Mouse (Mus musculus): ENCODE results near the gene Grik4. TPM values are rescaled to one million over a fixed set of nuclear protein-coding genes. Genes with fewer than 3 reads are reported as not detected.

Grik4 gene
- polyA plus RNA-seq, 1 experiment from 2014 or later, result 1.2 TPM

- Histone ChIP-seq H3K36me3 (ENCODE audit: control insufficient read depth, insufficient read depth, low read length) (no peaks in the 10 kb centered on the region), H3K4me3 (ENCODE audit: low read depth, low read length) (no peak overlapping the region), H3K27ac (ENCODE audit: low read depth, low read length) (no peak overlapping the region), H3K4me2 (no peak overlapping the region), H3K9me3 (ENCODE audit: control insufficient read depth, low read length) (no peaks in the 10 kb centered on the region), H3K9ac (ENCODE audit: low read length) (no peak overlapping the region), H3K4me1 (ENCODE audit: control insufficient read depth, insufficient read depth, low read length) (no peaks in the 10 kb centered on the region), H3K27me3 (ENCODE audit: control insufficient read depth, insufficient read depth, low read length) (no peaks in the 10 kb centered on the region)
- 76% methylated on average over 6 of the region's 6 CpGs for WGBS
- ATAC-seq (ENCODE audit: low FRiP score) (no peak), DNase-seq (ENCODE audit: low spot score, missing footprints) (no peak)
Measured at GRCm38 (mm10) chr9:42872885-42873284, 71.4 kb downstream of the Grik4 start.

GRCm38 (mm10) chr9:42871681-42872080, 72.6 kb downstream of the Grik4 start:
- ATAC-seq (ENCODE audit: low FRiP score) (no peak), DNase-seq (ENCODE audit: low spot score, missing footprints) (no peak)
- no peak overlapping the region for H3K4me3 ChIP-seq (ENCODE audit: low read depth, low read length)
- H3K9ac ChIP-seq (ENCODE audit: low read length), result no peak overlapping the region
- 88% methylated on average over 4 of the region's 4 CpGs for WGBS
- no peaks in the 10 kb centered on the region for H3K27me3 ChIP-seq (ENCODE audit: control insufficient read depth, insufficient read depth, low read length)
- H3K4me1 ChIP-seq (ENCODE audit: control insufficient read depth, insufficient read depth, low read length), result no peaks in the 10 kb centered on the region
- H3K36me3 ChIP-seq (ENCODE audit: control insufficient read depth, insufficient read depth, low read length), result no peaks in the 10 kb centered on the region
- H3K27ac ChIP-seq (ENCODE audit: low read depth, low read length), result no peak overlapping the region
- H3K4me2 ChIP-seq, result no peak overlapping the region
- H3K9me3 ChIP-seq (ENCODE audit: control insufficient read depth, low read length), result no peaks in the 10 kb centered on the region

GRCm38 (mm10) chr9:42870257-42870656, 74.0 kb downstream of the Grik4 start:
- no peaks in the 10 kb centered on the region for H3K36me3 ChIP-seq (ENCODE audit: control insufficient read depth, insufficient read depth, low read length)
- no peak overlapping the region for H3K9ac ChIP-seq (ENCODE audit: low read length)
- ATAC-seq (ENCODE audit: low FRiP score) (no peak), DNase-seq (ENCODE audit: low spot score, missing footprints) (no peak)
- H3K4me1 ChIP-seq (ENCODE audit: control insufficient read depth, insufficient read depth, low read length), result peaks cover 6% of the 10 kb centered on the region
- no peak overlapping the region for H3K4me2 ChIP-seq
- H3K27ac ChIP-seq (ENCODE audit: low read depth, low read length), result no peak overlapping the region
- H3K4me3 ChIP-seq (ENCODE audit: low read depth, low read length), result no peak overlapping the region
- no peaks in the 10 kb centered on the region for H3K9me3 ChIP-seq (ENCODE audit: control insufficient read depth, low read length)
- H3K27me3 ChIP-seq (ENCODE audit: control insufficient read depth, insufficient read depth, low read length), result no peaks in the 10 kb centered on the region
- 49% methylated on average over 9 of the region's 9 CpGs for WGBS

GRCm38 (mm10) chr9:42868508-42868907, 75.8 kb downstream of the Grik4 start:
- 55% methylated on average over 10 of the region's 10 CpGs for WGBS
- Histone ChIP-seq H3K4me2 (no peak overlapping the region), H3K4me1 (ENCODE audit: control insufficient read depth, insufficient read depth, low read length) (peaks cover 9% of the 10 kb centered on the region), H3K9me3 (ENCODE audit: control insufficient read depth, low read length) (no peaks in the 10 kb centered on the region), H3K36me3 (ENCODE audit: control insufficient read depth, insufficient read depth, low read length) (no peaks in the 10 kb centered on the region), H3K27me3 (ENCODE audit: control insufficient read depth, insufficient read depth, low read length) (no peaks in the 10 kb centered on the region), H3K9ac (ENCODE audit: low read length) (no peak overlapping the region), H3K27ac (ENCODE audit: low read depth, low read length) (no peak overlapping the region), H3K4me3 (ENCODE audit: low read depth, low read length) (no peak overlapping the region)
- ATAC-seq (ENCODE audit: low FRiP score), result no peak
- DNase-seq (ENCODE audit: low spot score, missing footprints), result no peak

GRCm38 (mm10) chr9:42866650-42867049, 77.6 kb downstream of the Grik4 start:
- Histone ChIP-seq H3K4me3 (ENCODE audit: low read depth, low read length) (no peak overlapping the region), H3K9ac (ENCODE audit: low read length) (no peak overlapping the region), H3K27ac (ENCODE audit: low read depth, low read length) (no peak overlapping the region), H3K9me3 (ENCODE audit: control insufficient read depth, low read length) (no peaks in the 10 kb centered on the region), H3K4me1 (ENCODE audit: control insufficient read depth, insufficient read depth, low read length) (peaks cover 9% of the 10 kb centered on the region), H3K4me2 (no peak overlapping the region), H3K36me3 (ENCODE audit: control insufficient read depth, insufficient read depth, low read length) (no peaks in the 10 kb centered on the region), H3K27me3 (ENCODE audit: control insufficient read depth, insufficient read depth, low read length) (no peaks in the 10 kb centered on the region)
- ATAC-seq (ENCODE audit: low FRiP score) (no peak), DNase-seq (ENCODE audit: low spot score, missing footprints) (no peak)
- WGBS, result 80% methylated on average over 4 of the region's 4 CpGs

- WGBS, result 36% methylated on average over 11 of the region's 11 CpGs
- H3K27ac ChIP-seq (ENCODE audit: low read depth, low read length), result no peak overlapping the region
- H3K36me3 ChIP-seq (ENCODE audit: control insufficient read depth, insufficient read depth, low read length), result no peaks in the 10 kb centered on the region
- H3K4me2 ChIP-seq, result no peak overlapping the region
- no peaks in the 10 kb centered on the region for H3K27me3 ChIP-seq (ENCODE audit: control insufficient read depth, insufficient read depth, low read length)
- no peak overlapping the region for H3K4me3 ChIP-seq (ENCODE audit: low read depth, low read length)
- H3K4me1 ChIP-seq (ENCODE audit: control insufficient read depth, insufficient read depth, low read length), result peaks cover 9% of the 10 kb centered on the region
- DNase-seq (ENCODE audit: low spot score, missing footprints) (no peak), ATAC-seq (ENCODE audit: low FRiP score) (0 out of 2 replicates have a peak, but pooled peaks have one; percentile 24)
- no peaks in the 10 kb centered on the region for H3K9me3 ChIP-seq (ENCODE audit: control insufficient read depth, low read length)
- no peak overlapping the region for H3K9ac ChIP-seq (ENCODE audit: low read length)
Measured at GRCm38 (mm10) chr9:42865036-42865829, 79.1 kb downstream of the Grik4 start.

GRCm38 (mm10) chr9:42863360-42863759, 80.9 kb downstream of the Grik4 start:
- no peaks in the 10 kb centered on the region for H3K27me3 ChIP-seq (ENCODE audit: control insufficient read depth, insufficient read depth, low read length)
- H3K4me1 ChIP-seq (ENCODE audit: control insufficient read depth, insufficient read depth, low read length), result peaks cover 9% of the 10 kb centered on the region
- WGBS, result 60% methylated on average over 5 of the region's 5 CpGs
- ATAC-seq (ENCODE audit: low FRiP score), result no peak
- H3K4me3 ChIP-seq (ENCODE audit: low read depth, low read length), result no peak overlapping the region
- DNase-seq (ENCODE audit: low spot score, missing footprints), result no peak
- H3K9ac ChIP-seq (ENCODE audit: low read length), result no peak overlapping the region
- H3K4me2 ChIP-seq, result no peak overlapping the region
- H3K36me3 ChIP-seq (ENCODE audit: control insufficient read depth, insufficient read depth, low read length), result no peaks in the 10 kb centered on the region
- H3K27ac ChIP-seq (ENCODE audit: low read depth, low read length), result no peak overlapping the region
- H3K9me3 ChIP-seq (ENCODE audit: control insufficient read depth, low read length), result no peaks in the 10 kb centered on the region

GRCm38 (mm10) chr9:42861711-42862110, 82.6 kb downstream of the Grik4 start:
- WGBS, result 71% methylated on average over 6 of the region's 6 CpGs
- H3K4me1 ChIP-seq (ENCODE audit: control insufficient read depth, insufficient read depth, low read length), result peaks cover 9% of the 10 kb centered on the region
- no peak overlapping the region for H3K4me3 ChIP-seq (ENCODE audit: low read depth, low read length)
- H3K4me2 ChIP-seq, result no peak overlapping the region
- no peaks in the 10 kb centered on the region for H3K27me3 ChIP-seq (ENCODE audit: control insufficient read depth, insufficient read depth, low read length)
- H3K36me3 ChIP-seq (ENCODE audit: control insufficient read depth, insufficient read depth, low read length), result no peaks in the 10 kb centered on the region
- no peak overlapping the region for H3K27ac ChIP-seq (ENCODE audit: low read depth, low read length)
- H3K9me3 ChIP-seq (ENCODE audit: control insufficient read depth, low read length), result no peaks in the 10 kb centered on the region
- no peak overlapping the region for H3K9ac ChIP-seq (ENCODE audit: low read length)
- ATAC-seq (ENCODE audit: low FRiP score) (no peak), DNase-seq (ENCODE audit: low spot score, missing footprints) (no peak)

- Histone ChIP-seq H3K36me3 (ENCODE audit: control insufficient read depth, insufficient read depth, low read length) (no peaks in the 10 kb centered on the region), H3K4me1 (ENCODE audit: control insufficient read depth, insufficient read depth, low read length) (peaks cover 9% of the 10 kb centered on the region), H3K27me3 (ENCODE audit: control insufficient read depth, insufficient read depth, low read length) (no peaks in the 10 kb centered on the region), H3K4me2 (no peak overlapping the region), H3K9me3 (ENCODE audit: control insufficient read depth, low read length) (no peaks in the 10 kb centered on the region), H3K27ac (ENCODE audit: low read depth, low read length) (no peak overlapping the region), H3K4me3 (ENCODE audit: low read depth, low read length) (no peak overlapping the region), H3K9ac (ENCODE audit: low read length) (no peak overlapping the region)
- WGBS, result 90% methylated on average over 11 of the region's 11 CpGs
- no peak for DNase-seq (ENCODE audit: low spot score, missing footprints)
- no peak for ATAC-seq (ENCODE audit: low FRiP score)
Measured at GRCm38 (mm10) chr9:42861238-42861637, 83.1 kb downstream of the Grik4 start.
